Mouse (Mus musculus) kidney, adult 2 months (tissue): Measurements from ENCODE around the gene Ube2o.

Experiments used
- CTCF ChIP-seq: fragments of 200-500 bp; conservative IDR thresholded peaks from 2 replicates; pipeline ENCODE4 v1.5.1; 2011; ENCODE audit warnings: low read depth, mild to moderate bottlenecking, control low read depth, low read length, moderate library complexity, mixed read lengths; ENCODE audit not compliant: insufficient read depth, insufficient read length
- POLR2A ChIP-seq: fragments of 200-500 bp; IDR thresholded peaks from one replicate; pipeline ENCODE4 v1.6.1; 2011; ENCODE audit warnings: low read depth, low read length, control low read depth

DNA sequence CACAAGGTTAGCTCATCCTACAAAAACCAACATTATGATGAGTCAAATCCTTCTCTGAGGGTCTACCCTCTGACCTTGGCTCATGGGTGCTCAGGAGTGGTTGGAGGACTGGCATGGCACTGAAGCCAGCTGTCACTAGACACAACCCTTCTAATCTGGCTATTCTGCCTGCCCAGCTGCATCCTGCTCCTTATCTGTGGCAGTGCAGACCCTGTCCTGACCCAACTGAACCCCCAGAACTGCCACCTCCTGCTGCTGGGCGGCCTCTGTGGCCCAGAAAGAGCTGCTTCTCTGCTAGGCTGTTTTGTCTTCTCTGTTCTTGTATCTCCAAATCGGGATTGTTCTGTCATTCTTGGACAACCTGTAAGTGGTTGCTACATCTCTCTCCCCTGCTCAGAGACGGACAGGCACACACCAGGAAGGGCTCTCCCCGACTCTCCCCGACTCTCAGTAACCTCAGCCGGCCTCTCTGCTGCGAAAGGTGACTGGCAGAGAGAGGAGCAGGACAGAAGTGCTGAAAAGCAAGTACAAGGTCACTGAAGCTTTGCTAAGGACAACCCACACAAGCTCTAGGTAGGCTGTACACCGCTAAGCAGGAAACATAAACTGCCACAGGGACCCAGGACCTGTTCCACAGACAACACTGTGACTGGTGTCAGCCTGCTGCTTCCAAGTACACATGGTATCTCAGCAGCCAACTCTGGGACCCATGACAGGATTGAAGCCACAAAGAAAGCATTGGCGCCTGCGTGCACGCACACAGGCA lies 31.8 kb downstream of the Ube2o start:
- TF ChIP-seq CTCF (no peak), POLR2A (no peak)
